Mouse (Mus musculus): ENCODE measurements around the gene Itga3. TPM values are rescaled to one million over a fixed set of nuclear protein-coding genes. Genes with fewer than 3 reads are reported as not detected.
A peak's percentile ranks its signal among the peaks of the same experiment; 100 is the strongest.

Itga3 gene
- polyA plus RNA-seq, 1 experiment from 2014 or later: 6.3 TPM

GRCm38 (mm10) chr11:95006038-95006437 lies 70.6 kb downstream of the Itga3 start:
- H3K27ac ChIP-seq (replicated peaks): peak overlapping the region; percentile 76
- WGBS: 34% methylated on average over 4 of the region's 4 CpGs
- no peaks in the 10 kb centered on the region for H3K9me3 ChIP-seq
- ATAC-seq (ENCODE audit: low FRiP score, low read depth): no peak
- H3K27me3 ChIP-seq: no peaks in the 10 kb centered on the region
- H3K36me3 ChIP-seq: peaks cover 43% of the 10 kb centered on the region
- peaks cover 33% of the 10 kb centered on the region for H3K4me1 ChIP-seq
- H3K9ac ChIP-seq (replicated peaks): peak overlapping the region; percentile 60; the same call in 1 of the 2 replicates
- peak overlapping the region; percentile 68 for H3K4me2 ChIP-seq (replicated peaks)
- peak overlapping the region; percentile 39 for H3K4me3 ChIP-seq

DNA sequence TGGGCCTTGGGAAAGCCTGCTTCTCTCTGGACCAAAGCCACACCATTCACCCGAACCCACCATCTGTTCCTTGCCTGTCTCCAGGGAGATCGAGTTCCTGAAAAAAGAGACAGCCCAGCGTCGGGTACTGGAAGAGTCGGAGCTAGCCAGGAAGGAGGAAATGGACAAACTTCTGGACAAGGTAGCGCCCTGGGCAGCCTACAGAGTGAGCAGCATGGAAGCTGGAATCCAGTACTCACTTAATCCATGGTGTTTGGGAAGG lies 71.7 kb downstream of the Itga3 start:
- no peak overlapping the region for H3K9ac ChIP-seq (replicated peaks)
- ATAC-seq (ENCODE audit: low FRiP score, low read depth): no peak
- WGBS: 70% methylated on average over 6 of the region's 6 CpGs
- H3K36me3 ChIP-seq: peaks cover 50% of the 10 kb centered on the region
- H3K27ac ChIP-seq (replicated peaks): no peak overlapping the region
- no peaks in the 10 kb centered on the region for H3K9me3 ChIP-seq
- H3K4me1 ChIP-seq: peaks cover 42% of the 10 kb centered on the region
- no peak overlapping the region for H3K4me2 ChIP-seq (replicated peaks)
- H3K4me3 ChIP-seq: no peak overlapping the region
- H3K27me3 ChIP-seq: no peaks in the 10 kb centered on the region

DNA sequence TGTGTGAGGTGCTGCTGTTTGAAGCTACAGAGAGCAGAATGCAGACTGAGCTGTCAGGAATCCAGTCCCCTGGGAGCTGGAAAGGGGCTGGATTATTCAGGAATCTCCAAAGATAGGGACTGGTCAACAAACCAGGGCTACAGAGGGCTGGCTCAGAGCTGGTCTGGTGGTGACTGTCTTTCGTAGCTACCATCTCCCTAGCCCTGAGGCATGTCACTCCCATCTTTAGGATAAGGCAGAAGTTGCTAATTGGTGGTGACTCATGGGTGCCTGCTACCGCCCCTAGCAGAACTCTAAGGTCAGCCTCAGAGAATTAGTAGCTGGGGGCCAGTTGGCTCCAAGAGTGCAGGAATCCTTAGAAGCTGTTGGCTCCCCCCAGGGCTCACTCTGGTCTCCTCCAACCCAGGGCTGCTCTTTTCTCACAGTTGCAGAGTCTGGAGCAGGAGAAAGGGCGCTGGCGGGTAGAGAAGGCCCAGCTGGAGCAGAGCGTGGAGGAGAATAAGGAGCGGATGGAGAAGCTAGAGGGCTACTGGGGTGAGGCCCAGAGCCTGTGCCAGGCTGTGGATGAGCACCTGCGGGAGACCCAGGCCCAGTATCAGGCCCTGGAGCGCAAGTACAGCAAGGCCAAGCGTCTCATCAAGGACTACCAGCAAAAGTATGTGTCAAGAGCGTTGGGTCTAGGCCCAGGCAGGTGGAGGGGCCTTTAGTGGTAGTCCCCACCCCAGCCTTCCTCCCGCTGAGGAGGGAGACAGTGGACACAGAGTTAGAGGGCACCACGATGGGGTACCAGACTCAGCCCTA lies 72.3 kb downstream of the Itga3 start:
- no peak for ATAC-seq (ENCODE audit: low FRiP score, low read depth)
- H3K27me3 ChIP-seq: no peaks in the 10 kb centered on the region
- no peak overlapping the region for H3K4me3 ChIP-seq
- no peak overlapping the region for H3K27ac ChIP-seq (replicated peaks)
- 0 out of 2 replicates have a peak overlapping the region, but pooled peaks have one; percentile 21 for H3K9ac ChIP-seq (replicated peaks)
- peaks cover 56% of the 10 kb centered on the region for H3K36me3 ChIP-seq
- no peaks in the 10 kb centered on the region for H3K9me3 ChIP-seq
- H3K4me2 ChIP-seq (replicated peaks): no peak overlapping the region
- WGBS: 89% methylated on average over 12 of the region's 12 CpGs
- peaks cover 40% of the 10 kb centered on the region for H3K4me1 ChIP-seq

DNA sequence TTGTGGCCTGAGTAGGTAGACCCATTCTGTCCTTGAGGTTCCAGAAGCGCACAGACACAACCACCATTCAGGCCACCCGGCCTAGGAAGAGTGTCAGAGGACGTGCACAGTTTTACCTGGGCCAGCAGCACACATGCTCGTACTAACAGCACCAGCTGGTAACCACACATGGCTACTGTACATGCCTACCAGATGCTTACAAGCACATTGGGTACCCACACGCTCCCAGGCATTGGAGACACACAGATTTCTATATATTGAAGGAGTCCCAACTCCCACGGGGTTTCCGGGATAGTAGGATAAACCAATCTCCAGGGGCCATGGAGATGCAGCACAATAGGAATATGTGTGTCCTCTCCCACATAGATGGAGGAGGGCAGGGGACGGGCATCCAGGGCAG lies 73.9 kb downstream of the Itga3 start:
- H3K27me3 ChIP-seq: no peaks in the 10 kb centered on the region
- H3K27ac ChIP-seq (replicated peaks): no peak overlapping the region
- WGBS: 95% methylated on average over 8 of the region's 8 CpGs
- ATAC-seq (ENCODE audit: low FRiP score, low read depth): no peak
- H3K4me3 ChIP-seq: no peak overlapping the region
- no peak overlapping the region for H3K9ac ChIP-seq (replicated peaks)
- no peaks in the 10 kb centered on the region for H3K9me3 ChIP-seq
- no peak overlapping the region for H3K4me2 ChIP-seq (replicated peaks)
- H3K36me3 ChIP-seq: peaks cover 72% of the 10 kb centered on the region
- peaks cover 32% of the 10 kb centered on the region for H3K4me1 ChIP-seq

DNA sequence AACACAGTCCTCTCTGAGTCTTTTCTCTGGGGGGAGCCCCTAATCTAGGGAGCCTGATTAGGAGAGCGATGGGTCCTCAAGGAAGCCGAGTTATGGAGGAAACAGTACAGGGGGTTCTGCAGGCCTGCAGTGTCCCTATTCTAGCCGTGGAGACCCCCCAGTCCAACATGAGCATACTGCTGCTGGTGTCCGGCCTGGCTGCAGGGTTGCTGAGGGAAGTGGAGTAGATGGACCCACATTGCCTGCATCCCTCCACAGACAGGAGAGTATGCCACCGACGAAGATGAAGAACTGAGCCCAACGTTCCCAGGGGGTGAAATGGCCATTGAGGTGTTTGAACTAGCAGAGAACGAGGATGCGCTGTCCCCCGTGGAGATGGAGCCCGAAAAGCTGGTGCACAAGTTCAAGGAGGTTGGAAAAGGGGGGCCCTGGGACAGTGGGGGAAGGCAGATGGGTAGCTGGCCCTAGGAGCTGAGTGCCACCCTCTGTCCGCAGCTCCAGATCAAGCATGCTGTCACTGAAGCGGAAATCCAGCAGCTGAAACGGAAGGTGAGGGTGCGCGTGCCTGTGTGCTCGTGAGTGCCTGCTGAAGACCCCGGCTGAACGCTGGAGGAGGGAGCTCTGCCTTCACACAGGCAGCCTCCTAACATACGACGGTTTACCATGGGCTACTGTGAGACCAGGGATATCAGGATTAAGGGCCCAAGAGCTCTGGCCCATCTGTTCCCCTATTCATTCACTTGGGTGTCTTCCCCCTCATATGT lies 74.8 kb downstream of the Itga3 start:
- Histone ChIP-seq H3K4me3 (no peak overlapping the region), H3K9ac (replicated peaks) (no peak overlapping the region), H3K9me3 (no peaks in the 10 kb centered on the region), H3K27me3 (no peaks in the 10 kb centered on the region), H3K27ac (replicated peaks) (no peak overlapping the region), H3K36me3 (peaks cover 81% of the 10 kb centered on the region), H3K4me1 (peaks cover 25% of the 10 kb centered on the region), H3K4me2 (replicated peaks) (no peak overlapping the region)
- ATAC-seq (ENCODE audit: low FRiP score, low read depth): no peak
- WGBS: 87% methylated on average over 21 of the region's 21 CpGs

GRCm38 (mm10) chr11:95001058-95001457 lies 75.5 kb downstream of the Itga3 start:
- H3K9ac ChIP-seq (replicated peaks): peak overlapping the region; percentile 8; the same call in 1 of the 2 replicates
- H3K4me3 ChIP-seq: no peak overlapping the region
- H3K27me3 ChIP-seq: no peaks in the 10 kb centered on the region
- peak overlapping the region; percentile 75 for H3K27ac ChIP-seq (replicated peaks)
- H3K9me3 ChIP-seq: no peaks in the 10 kb centered on the region
- peak; percentile 73 for ATAC-seq (ENCODE audit: low FRiP score, low read depth)
- H3K4me2 ChIP-seq (replicated peaks): peak overlapping the region; percentile 18; the same call in 1 of the 2 replicates
- peaks cover 25% of the 10 kb centered on the region for H3K4me1 ChIP-seq
- peaks cover 86% of the 10 kb centered on the region for H3K36me3 ChIP-seq
- WGBS: 4% methylated on average over 8 of the region's 8 CpGs

GRCm38 (mm10) chr11:95000548-95000947 lies 76.1 kb downstream of the Itga3 start:
- Histone ChIP-seq H3K4me1 (peaks cover 25% of the 10 kb centered on the region), H3K4me2 (replicated peaks) (peak overlapping the region; percentile 18; the same call in 1 of the 2 replicates), H3K27ac (replicated peaks) (peak overlapping the region; percentile 75), H3K27me3 (no peaks in the 10 kb centered on the region), H3K9me3 (no peaks in the 10 kb centered on the region), H3K36me3 (peaks cover 83% of the 10 kb centered on the region), H3K4me3 (no peak overlapping the region), H3K9ac (replicated peaks) (peak overlapping the region; percentile 8; the same call in 1 of the 2 replicates)
- WGBS: 56% methylated on average over 4 of the region's 4 CpGs
- ATAC-seq (ENCODE audit: low FRiP score, low read depth): peak; percentile 11; the same call in 1 of the 2 replicates

DNA sequence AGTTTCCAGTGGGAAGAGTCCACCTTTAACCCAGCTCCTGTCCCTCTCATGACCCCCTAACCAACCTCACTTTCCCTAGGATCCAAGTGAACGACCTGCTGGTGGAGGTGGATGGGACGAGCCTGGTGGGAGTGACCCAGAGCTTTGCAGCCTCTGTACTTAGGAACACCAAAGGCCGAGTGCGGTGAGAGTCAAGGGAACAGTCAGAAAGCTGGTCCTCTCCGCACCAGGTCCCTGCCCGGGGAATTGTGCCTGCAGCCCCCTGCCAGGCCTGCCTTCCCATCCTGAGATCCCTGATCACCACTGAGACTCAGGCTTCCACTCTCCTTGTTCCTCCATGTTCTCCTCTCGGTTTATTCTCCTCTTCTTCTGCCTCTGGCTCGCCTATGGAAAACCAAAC lies 76.5 kb downstream of the Itga3 start:
- 84% methylated on average over 8 of the region's 8 CpGs for WGBS
- Histone ChIP-seq H3K4me2 (replicated peaks) (peak overlapping the region; percentile 18; the same call in 1 of the 2 replicates), H3K9me3 (no peaks in the 10 kb centered on the region)

GRCm38 (mm10) chr11:94998041-94998531 lies 78.5 kb downstream of the Itga3 start:
- Histone ChIP-seq H3K27ac (replicated peaks) (0 out of 2 replicates have a peak overlapping the region, but pooled peaks have one; percentile 26), H3K4me3 (no peak overlapping the region; the same call in 1 of the 2 replicates), H3K36me3 (peaks cover 61% of the 10 kb centered on the region), H3K9ac (replicated peaks) (no peak overlapping the region), H3K9me3 (no peaks in the 10 kb centered on the region), H3K27me3 (no peaks in the 10 kb centered on the region), H3K4me2 (replicated peaks) (no peak overlapping the region), H3K4me1 (peaks cover 50% of the 10 kb centered on the region)
- WGBS: 90% methylated on average over 16 of the region's 16 CpGs
- ATAC-seq (ENCODE audit: low FRiP score, low read depth): no peak

More for the DNA sequence above, 76.5 kb downstream of the Itga3 start:
- Histone ChIP-seq H3K36me3 (peaks cover 79% of the 10 kb centered on the region), H3K27me3 (no peaks in the 10 kb centered on the region), H3K4me1 (peaks cover 30% of the 10 kb centered on the region), H3K27ac (replicated peaks) (peak overlapping the region; percentile 75), H3K4me3 (no peak overlapping the region), H3K9ac (replicated peaks) (no peak overlapping the region)
- ATAC-seq (ENCODE audit: low FRiP score, low read depth): no peak

DNA sequence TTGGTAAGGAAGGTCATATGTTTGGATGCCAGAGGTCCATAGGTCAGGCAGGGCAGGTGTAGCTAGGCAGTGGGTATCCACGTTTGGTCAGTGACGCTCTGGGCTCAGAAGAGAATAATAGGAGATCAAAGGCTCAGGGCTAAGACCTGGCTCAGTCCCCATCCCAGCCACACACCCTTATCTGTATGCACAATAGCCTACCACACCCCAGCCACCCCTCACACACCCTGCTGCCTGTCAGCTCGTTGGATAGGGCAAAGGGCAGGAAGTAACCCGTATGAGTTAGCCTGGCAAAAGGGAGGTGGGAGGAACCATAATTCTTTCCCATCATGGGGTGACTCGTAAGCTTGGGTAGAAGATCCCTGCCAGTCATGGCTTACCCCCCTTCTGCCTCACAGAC lies 79.0 kb downstream of the Itga3 start:
- peaks cover 55% of the 10 kb centered on the region for H3K4me1 ChIP-seq
- no peak overlapping the region for H3K4me2 ChIP-seq (replicated peaks)
- 0 out of 2 replicates have a peak overlapping the region, but pooled peaks have one; percentile 26 for H3K27ac ChIP-seq (replicated peaks)

GRCm38 (mm10) chr11:94996984-94997383 lies 79.6 kb downstream of the Itga3 start:
- no peak overlapping the region for H3K27ac ChIP-seq (replicated peaks)
- H3K36me3 ChIP-seq: peaks cover 50% of the 10 kb centered on the region
- no peak overlapping the region for H3K4me2 ChIP-seq (replicated peaks)

More for the DNA sequence above, 79.0 kb downstream of the Itga3 start:
- Histone ChIP-seq H3K36me3 (peaks cover 56% of the 10 kb centered on the region), H3K9me3 (no peaks in the 10 kb centered on the region), H3K9ac (replicated peaks) (no peak overlapping the region), H3K27me3 (no peaks in the 10 kb centered on the region), H3K4me3 (no peak overlapping the region)
- 70% methylated on average over 5 of the region's 5 CpGs for WGBS
- ATAC-seq (ENCODE audit: low FRiP score, low read depth): no peak

GRCm38 (mm10) chr11:94996101-94996500 lies 80.5 kb downstream of the Itga3 start:
- H3K9ac ChIP-seq (replicated peaks): no peak overlapping the region
- no peaks in the 10 kb centered on the region for H3K27me3 ChIP-seq
- WGBS: 89% methylated on average over 8 of the region's 8 CpGs
- peaks cover 63% of the 10 kb centered on the region for H3K4me1 ChIP-seq
- no peak overlapping the region for H3K27ac ChIP-seq (replicated peaks)
- H3K4me3 ChIP-seq: no peak overlapping the region
- H3K36me3 ChIP-seq: peaks cover 43% of the 10 kb centered on the region
- no peak for ATAC-seq (ENCODE audit: low FRiP score, low read depth)
- H3K9me3 ChIP-seq: no peaks in the 10 kb centered on the region
- peak overlapping the region; percentile 98 for H3K4me2 ChIP-seq (replicated peaks)

More at GRCm38 (mm10) chr11:94996984-94997383, 79.6 kb downstream of the Itga3 start:
- 96% methylated on average over 6 of the region's 6 CpGs for WGBS
- Histone ChIP-seq H3K27me3 (no peaks in the 10 kb centered on the region), H3K4me1 (peaks cover 61% of the 10 kb centered on the region), H3K9me3 (no peaks in the 10 kb centered on the region), H3K4me3 (no peak overlapping the region), H3K9ac (replicated peaks) (no peak overlapping the region)
- ATAC-seq (ENCODE audit: low FRiP score, low read depth): no peak
